Mouse (Mus musculus) small intestine, adult 2 months (tissue): ENCODE measurements around the gene Cln6. TPM values are rescaled to one million over a fixed set of nuclear protein-coding genes. Genes with fewer than 3 reads are reported as not detected.
A peak's percentile ranks its signal among the peaks of the same experiment; 100 is the strongest.
"Not testable (repeated sequence)": the region's sequence is repeated elsewhere in the genome, so short reads cannot be mapped to it uniquely, and the experiment has no call there.

Experiments used
- H3K27ac ChIP-seq: fragments of 200-500 bp; 2 replicates; pipeline ENCODE4 v1.5.1; 2012; ENCODE audit warnings: low read depth, low read length, control low read depth, inconsistent platforms; ENCODE audit not compliant: insufficient read depth
- H3K27me3 ChIP-seq: fragments of 200-500 bp; 2 replicates; pipeline ENCODE4 v1.6.1; 2012; ENCODE audit warnings: mild to moderate bottlenecking, moderate library complexity, low read length, inconsistent platforms; ENCODE audit not compliant: control insufficient read depth, insufficient read depth
- H3K36me3 ChIP-seq: fragments of 200-500 bp; 2 replicates; pipeline ENCODE4 v1.6.1; 2012; ENCODE audit warnings: mild to moderate bottlenecking, low read length, control low read depth, inconsistent platforms; ENCODE audit not compliant: control insufficient read depth, insufficient read depth
- H3K4me1 ChIP-seq: fragments of 200-500 bp; 2 replicates; pipeline ENCODE4 v1.6.1; 2012; ENCODE audit warnings: low read length, inconsistent platforms, mixed read lengths; ENCODE audit not compliant: control insufficient read depth, insufficient read depth, insufficient read length
- H3K4me3 ChIP-seq: fragments of 200-500 bp; 2 replicates; pipeline ENCODE4 v1.5.1; 2012; ENCODE audit warnings: low read depth, mild to moderate bottlenecking, control low read depth, inconsistent platforms, low read length, moderate library complexity
- CTCF ChIP-seq: fragments of 200-500 bp; IDR thresholded peaks from 2 replicates; pipeline ENCODE4 v1.5.1; 2012; ENCODE audit warnings: low read depth, mild to moderate bottlenecking, control low read depth, inconsistent platforms, low read length, moderate library complexity, mixed read lengths; ENCODE audit not compliant: insufficient replicate concordance, insufficient read length; ENCODE audit errors: extremely low read depth
- POLR2A ChIP-seq: fragments of 200-500 bp; IDR thresholded peaks from 2 replicates; pipeline ENCODE4 v1.6.1; 2012; ENCODE audit warnings: low read depth, mild to moderate bottlenecking, control low read depth, inconsistent platforms, low read length, moderate library complexity
- WGBS: fragments of 180-500 bp; shearing (Covaris S2); methylation state at CpG from one replicate; pipeline ENCODE4 v1.1.7; 2018; 5-methylcytosine and 5-hydroxymethylcytosine counted together
- polyA plus RNA-seq: library from polyadenylated mRNA; depleted of rRNA; stranded (reverse); fragments of >200 nt; gene quantifications from 2 replicates; pipeline ENCODE4 v1.2.3, GENCODE M21; 2012

Gene Cln6
- polyA plus RNA-seq, 1 experiment, result 51.2 TPM

DNA sequence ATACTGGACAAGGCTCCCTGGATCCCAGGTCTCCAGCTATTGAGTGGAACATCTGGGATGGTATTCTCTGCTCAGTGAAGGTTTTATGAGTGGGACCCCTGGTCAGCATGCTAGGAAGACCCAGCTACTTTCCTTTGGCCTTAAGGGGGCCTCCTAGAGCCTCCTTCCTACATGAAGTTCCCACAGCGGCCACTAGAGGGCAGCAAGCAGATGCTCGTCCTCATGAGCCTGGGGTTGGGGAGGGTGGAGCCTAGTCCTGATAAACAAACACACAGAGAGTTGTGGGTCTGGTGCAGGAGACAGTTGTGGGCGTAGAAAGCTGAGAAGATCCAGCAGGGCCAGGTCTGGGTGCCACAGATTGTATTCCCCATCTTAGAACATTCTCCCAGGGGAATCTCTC, 9.1 kb downstream of the Cln6 start:
- no peak; the same call in 1 of the 2 replicates for TF ChIP-seq POLR2A
- peak; percentile 100 for TF ChIP-seq CTCF
- H3K4me1 ChIP-seq, result no peaks in the 10 kb centered on the region
- no peaks in the 10 kb centered on the region; the same call in 1 of the 2 replicates for H3K36me3 ChIP-seq
- WGBS, result 1% methylated on average over 3 of the region's 3 CpGs
- no peak overlapping the region for H3K4me3 ChIP-seq
- no peaks in the 10 kb centered on the region for H3K27me3 ChIP-seq
- H3K27ac ChIP-seq, result no peak overlapping the region

DNA sequence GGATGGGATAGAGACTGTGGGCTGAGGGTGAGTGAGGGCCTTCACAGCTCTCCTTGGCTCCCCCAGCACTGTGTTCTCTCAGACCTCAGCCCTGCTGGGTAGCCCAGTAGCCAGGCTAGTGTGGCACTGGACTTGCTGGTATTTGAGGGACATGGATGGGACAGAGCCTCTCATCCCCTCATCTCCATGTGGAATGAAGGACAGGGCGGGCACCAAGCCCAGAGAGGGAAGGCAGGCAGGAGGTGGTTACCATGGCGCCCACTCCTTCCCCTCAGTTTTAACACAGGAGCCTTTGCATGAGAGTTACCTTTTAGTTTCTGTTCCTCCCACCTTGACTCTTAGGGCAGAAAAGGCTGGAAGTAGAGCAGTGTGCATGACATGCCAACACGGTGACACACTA, 10.1 kb downstream of the Cln6 start:
- no peaks in the 10 kb centered on the region for H3K4me1 ChIP-seq
- 94% methylated on average over 3 of the region's 3 CpGs for WGBS
- H3K27me3 ChIP-seq, result no peaks in the 10 kb centered on the region
- no peak overlapping the region for H3K27ac ChIP-seq
- H3K36me3 ChIP-seq, result no peaks in the 10 kb centered on the region; the same call in 1 of the 2 replicates
- no peak overlapping the region for H3K4me3 ChIP-seq
- TF ChIP-seq POLR2A (no peak), CTCF (no peak)

DNA sequence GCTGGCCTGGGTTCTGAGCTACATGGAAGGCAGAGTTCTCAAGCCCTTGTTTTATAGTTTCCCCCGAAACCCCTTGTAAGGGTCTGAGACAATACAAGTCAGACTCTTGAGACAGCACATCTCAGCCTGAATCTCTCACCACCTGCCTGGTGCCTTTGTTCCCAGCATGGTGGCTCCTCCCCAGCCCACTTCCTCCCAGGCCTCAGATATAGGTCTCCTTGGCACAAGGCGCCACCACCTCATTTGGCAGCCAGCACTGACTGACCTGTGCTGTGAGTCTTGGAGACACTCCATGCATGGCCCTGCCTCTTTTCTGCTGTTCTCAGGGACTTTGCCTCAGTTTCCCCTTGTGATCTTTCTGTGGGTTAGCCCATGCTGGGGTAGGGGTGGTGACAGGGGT, 13.0 kb downstream of the Cln6 start:
- H3K4me1 ChIP-seq, result no peaks in the 10 kb centered on the region; the same call in 1 of the 2 replicates
- no peaks in the 10 kb centered on the region for H3K27me3 ChIP-seq
- 85% methylated on average over 2 of the region's 2 CpGs for WGBS
- H3K27ac ChIP-seq, result no peak overlapping the region
- no peak for TF ChIP-seq CTCF
- no peak for TF ChIP-seq POLR2A
- H3K36me3 ChIP-seq, result no peaks in the 10 kb centered on the region; the same call in 1 of the 2 replicates
- no peak overlapping the region for H3K4me3 ChIP-seq

DNA sequence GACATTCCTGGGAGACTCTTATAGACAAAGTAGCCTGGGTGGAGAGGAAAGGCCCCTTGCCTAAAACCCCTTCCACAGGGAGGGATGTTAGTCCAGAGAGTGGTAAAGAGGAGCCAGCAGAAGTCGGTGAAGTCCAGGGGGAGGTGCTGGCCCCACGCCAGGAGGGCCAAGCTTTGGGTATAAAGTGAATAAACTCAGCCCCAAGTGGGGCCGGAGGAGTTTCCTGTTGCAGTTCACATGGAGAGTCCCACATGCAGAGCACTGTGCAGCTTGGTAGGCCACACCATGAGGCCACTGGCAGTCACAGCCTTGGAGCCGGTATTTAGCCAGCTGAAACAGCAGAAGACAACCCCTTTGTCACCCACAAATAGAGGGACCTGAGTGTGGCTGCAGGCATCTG, 15.9 kb downstream of the Cln6 start:
- no peak overlapping the region for H3K27ac ChIP-seq
- no peaks in the 10 kb centered on the region; the same call in 1 of the 2 replicates for H3K36me3 ChIP-seq

DNA sequence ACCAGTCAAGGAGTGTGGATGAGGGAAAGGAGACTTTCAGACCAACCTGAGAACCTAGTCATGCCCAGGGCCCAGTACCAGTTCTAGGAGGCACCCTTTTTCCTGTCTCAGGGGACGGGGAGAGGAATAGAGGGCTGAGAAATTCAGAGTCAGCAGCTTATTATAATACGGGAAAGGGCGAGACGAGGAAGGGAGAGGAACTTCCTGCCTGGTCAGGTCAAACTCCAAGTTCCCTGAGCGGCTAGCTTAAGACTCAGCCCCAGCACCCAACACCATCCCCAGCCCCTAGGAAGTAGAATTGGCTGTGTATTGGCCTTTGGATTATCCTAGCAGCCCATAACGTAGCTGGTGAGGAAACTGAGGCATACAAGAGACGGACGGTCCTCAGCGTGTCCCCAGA, 18.6 kb downstream of the Cln6 start:
- peak overlapping the region; percentile 77 for H3K4me3 ChIP-seq
- H3K27me3 ChIP-seq, result no peaks in the 10 kb centered on the region
- H3K4me1 ChIP-seq, result peaks cover 12% of the 10 kb centered on the region; the same call in 1 of the 2 replicates
- peak overlapping the region; percentile 100 for H3K27ac ChIP-seq
- WGBS, result 6% methylated on average over 9 of the region's 9 CpGs
- no peak for TF ChIP-seq CTCF
- TF ChIP-seq POLR2A, result peak; percentile 65; the same call in 1 of the 2 replicates
- peaks cover 4% of the 10 kb centered on the region; the same call in 1 of the 2 replicates for H3K36me3 ChIP-seq

More for the DNA sequence above, 15.9 kb downstream of the Cln6 start:
- TF ChIP-seq POLR2A (no peak), CTCF (no peak)
- Histone ChIP-seq H3K4me1 (peaks cover 3% of the 10 kb centered on the region; the same call in 1 of the 2 replicates), H3K27me3 (no peaks in the 10 kb centered on the region), H3K4me3 (no peak overlapping the region)
- WGBS, result 60% methylated on average over 4 of the region's 4 CpGs

DNA sequence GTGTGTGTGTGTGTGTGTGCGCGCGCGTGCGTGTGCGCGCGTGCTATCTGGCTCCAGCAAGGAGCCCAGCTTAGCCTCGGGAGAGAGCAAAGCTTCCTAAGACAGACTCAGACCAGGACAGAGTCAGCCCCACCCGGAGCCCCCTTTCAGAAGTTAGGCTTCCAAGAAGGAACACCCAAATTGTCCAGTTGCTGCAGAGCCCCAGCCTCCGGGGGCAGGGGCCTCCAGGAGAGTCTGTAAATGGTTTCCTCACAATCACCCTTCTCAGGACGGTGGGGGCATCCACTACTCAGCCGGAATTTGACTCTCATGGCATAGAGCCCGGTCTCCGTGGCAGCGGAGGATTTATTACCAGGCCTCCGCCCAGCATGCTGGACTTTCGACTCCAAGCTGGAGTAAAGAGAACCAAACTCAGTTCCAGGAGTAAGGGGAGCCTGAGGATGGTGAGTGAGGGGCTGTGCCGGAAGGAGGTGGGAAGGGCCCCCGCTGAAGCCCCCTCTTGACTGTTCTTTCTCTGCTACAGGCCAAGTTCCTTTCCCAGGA, 19.2 kb downstream of the Cln6 start, which contains the start of gene Calml4:
Gene Calml4, plus strand, starts transcription at position 362 of the 543 bp plus-strand sequence.
- 7% methylated on average over 20 of the region's 20 CpGs for WGBS
- H3K27ac ChIP-seq, result peak within 1 kb of the TSS; percentile 100
- TF ChIP-seq POLR2A (peak; percentile 49), CTCF (no peak)
- peaks cover 4% of the 10 kb centered on the region; the same call in 1 of the 2 replicates for H3K36me3 ChIP-seq
- peak within 1 kb of the TSS; percentile 77 for H3K4me3 ChIP-seq
- H3K4me1 ChIP-seq, result peaks cover 12% of the 10 kb centered on the region; the same call in 1 of the 2 replicates
- no peaks in the 10 kb centered on the region for H3K27me3 ChIP-seq

DNA sequence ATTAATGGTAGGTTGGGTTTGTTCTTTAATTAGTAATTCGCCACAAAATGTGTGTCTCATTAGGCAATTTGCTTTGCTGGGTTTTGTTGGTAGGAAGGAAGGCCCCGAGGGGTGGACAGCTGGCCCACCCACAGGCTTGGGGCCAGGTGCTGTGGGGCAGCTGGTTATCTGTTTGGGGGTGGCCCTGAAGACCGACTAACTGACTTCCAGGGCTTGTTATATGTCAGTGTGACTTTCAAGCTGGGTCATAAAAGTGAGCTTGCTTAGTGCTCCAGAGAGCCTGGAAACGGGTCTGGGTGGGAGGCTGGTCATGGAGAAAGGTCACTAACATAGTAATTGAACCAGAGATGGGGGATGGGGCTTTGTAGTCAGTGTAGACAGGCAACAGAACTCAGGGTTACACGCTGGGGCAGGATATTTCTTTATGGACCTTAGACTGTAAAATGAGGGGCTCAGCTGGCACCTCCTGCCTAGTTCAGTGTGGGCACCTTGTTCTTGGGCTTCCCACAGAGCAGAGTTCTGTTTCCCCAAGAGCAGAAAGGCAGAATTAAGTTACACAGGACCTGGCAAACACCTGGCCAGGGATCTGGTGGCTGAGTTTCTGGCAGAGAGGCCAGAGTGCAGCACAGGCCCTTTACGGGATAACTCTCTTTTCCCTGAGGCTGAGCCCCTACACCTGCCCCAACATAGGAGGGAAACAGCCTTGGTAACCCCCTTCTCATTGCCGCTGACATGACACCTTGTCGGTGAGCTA, 19.9 kb downstream of the Cln6 start:
- 16% methylated on average over 8 of the region's 8 CpGs for WGBS
- peak overlapping the region; percentile 96 for H3K27ac ChIP-seq
- H3K4me3 ChIP-seq, result peak overlapping the region; percentile 77
- no peaks in the 10 kb centered on the region for H3K27me3 ChIP-seq
- peaks cover 4% of the 10 kb centered on the region; the same call in 1 of the 2 replicates for H3K36me3 ChIP-seq
- no peak for TF ChIP-seq POLR2A
- TF ChIP-seq CTCF, result no peak
- peaks cover 12% of the 10 kb centered on the region; the same call in 1 of the 2 replicates for H3K4me1 ChIP-seq

DNA sequence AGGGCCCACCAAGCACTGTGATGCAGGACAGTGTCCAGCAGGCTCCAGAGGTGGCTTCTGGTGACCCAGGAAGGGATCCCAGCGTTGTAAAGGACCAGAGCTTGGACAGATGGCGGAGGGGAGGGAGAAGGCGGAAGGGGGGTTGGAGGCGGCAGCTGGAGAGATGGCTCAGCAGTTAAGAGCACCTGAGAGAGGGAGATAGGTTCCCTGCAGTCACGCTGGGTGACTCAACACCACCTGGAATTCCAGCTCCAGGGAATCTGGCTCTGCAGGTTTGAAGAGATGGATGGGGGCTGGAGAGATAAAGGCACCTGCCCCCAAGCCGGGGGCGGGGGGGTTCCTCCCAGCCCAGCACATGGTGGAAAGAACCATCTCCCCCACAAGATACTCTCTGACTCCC, 21.5 kb downstream of the Cln6 start:
- not testable (repeated sequence) for H3K36me3 ChIP-seq, H3K27me3 ChIP-seq
- peak overlapping the region; percentile 77 for H3K4me3 ChIP-seq
- H3K27ac ChIP-seq, result peak overlapping the region; percentile 96
- 26% methylated on average over 7 of the region's 7 CpGs for WGBS
- peaks cover 12% of the 10 kb centered on the region; the same call in 1 of the 2 replicates for H3K4me1 ChIP-seq
